13 mouse cellular contexts compared by ENCODE assay signal in genomic region chr13:95843411-95844026, GRCm38 (mm10). TPM values are rescaled to one million over a fixed set of nuclear protein-coding genes. Genes with fewer than 3 reads are reported as not detected.
A peak's percentile ranks its signal among the peaks of the same experiment; 100 is the strongest.
DNase-seq lines count a peak whose midpoint lies in the region; ATAC-seq and TF ChIP-seq lines count a peak whose summit lies in the region.
"Had no signal": no experiment of that assay in that cellular context is flagged by ENCODE, and none has a peak within 500 bp of the region (broad histone marks: within the 10 kb centered on the region; RNA-seq: fewer than 3 reads in every experiment).

No protein-coding gene starts in this region.

- 87% methylated on average over 9 of the region's 10 CpGs for WGBS in forebrain, embryonic 14.5 days
- WGBS in forebrain, embryonic 12.5 days: 95% methylated on average over 10 of the region's 10 CpGs
- WGBS in liver, adult 2 months: 54% methylated on average over 10 of the region's 10 CpGs
- WGBS in liver, embryonic 11.5 days: 85% methylated on average over 10 of the region's 10 CpGs
- 31% methylated on average over 10 of the region's 10 CpGs for WGBS in small intestine, adult 2 months

- no peak for ATAC-seq in forebrain, embryonic 14.5 days
- ATAC-seq in forebrain, embryonic 12.5 days (ENCODE audit: low FRiP score): no peak
- ATAC-seq in liver, embryonic 11.5 days (replicated peaks; ENCODE audit: low FRiP score): no peak
- ATAC-seq in erythroblast, adult 5-6 weeks (replicated peaks; ENCODE audit: low FRiP score, poor library complexity, severe bottlenecking): no peak

- TF ChIP-seq CTCF in liver, adult 2 months (IDR thresholded peaks at IDR 0.05; ENCODE audit: low read depth, low read length): no peak
- TF ChIP-seq CTCF in small intestine, adult 2 months (IDR thresholded peaks at IDR 0.05; ENCODE audit: extremely low read depth, insufficient read length, insufficient replicate concordance, low read depth, low read length): no peak

- H3K4me1 ChIP-seq in forebrain, embryonic 14.5 days (ENCODE audit: control insufficient read depth, insufficient read depth, low read length): no peaks in the 10 kb centered on the region
- H3K4me1 ChIP-seq in forebrain, embryonic 12.5 days: no peaks in the 10 kb centered on the region
- peaks cover 27% of the 10 kb centered on the region for H3K4me1 ChIP-seq in liver, adult 2 months (ENCODE audit: control insufficient read depth, insufficient read depth, low read length)
- no peaks in the 10 kb centered on the region; the same call in 1 of the 2 replicates for H3K4me1 ChIP-seq in liver, embryonic 11.5 days (replicated peaks; ENCODE audit: control insufficient read depth, insufficient read depth, low read length)
- peaks cover 24% of the 10 kb centered on the region; the same call in 1 of the 2 replicates for H3K4me1 ChIP-seq in small intestine, adult 2 months (ENCODE audit: control insufficient read depth, insufficient read depth, insufficient read length, low read length)
- H3K4me1 ChIP-seq: hindbrain, embryonic 15.5 days had no signal

- no peak for TF ChIP-seq POLR2A in liver, adult 2 months (IDR thresholded peaks at IDR 0.05; ENCODE audit: extremely low read depth, insufficient read depth, low read length)
- TF ChIP-seq POLR2A in small intestine, adult 2 months (IDR thresholded peaks at IDR 0.05; ENCODE audit: low read depth, low read length): no peak

- no peaks in the 10 kb centered on the region for H3K9me3 ChIP-seq in forebrain, embryonic 14.5 days (replicated peaks; ENCODE audit: control insufficient read depth, low read length)
- H3K9me3 ChIP-seq in forebrain, embryonic 12.5 days: no peaks in the 10 kb centered on the region
- no peaks in the 10 kb centered on the region for H3K9me3 ChIP-seq in liver, embryonic 11.5 days (ENCODE audit: control insufficient read depth, low read length)
- H3K9me3 ChIP-seq: G1E; heart, embryonic 13.5 days; hindbrain, embryonic 15.5 days had no signal

- no peak overlapping the region for H3K4me3 ChIP-seq in forebrain, embryonic 14.5 days (ENCODE audit: low read depth, low read length)
- H3K4me3 ChIP-seq in forebrain, embryonic 12.5 days (replicated peaks): no peak overlapping the region
- H3K4me3 ChIP-seq in liver, adult 2 months (ENCODE audit: insufficient read depth, low read depth, low read length): no peak overlapping the region
- no peak overlapping the region for H3K4me3 ChIP-seq in liver, embryonic 11.5 days (ENCODE audit: low read depth, low read length)
- H3K4me3 ChIP-seq in small intestine, adult 2 months (ENCODE audit: low read depth, low read length): no peak overlapping the region
- H3K4me3 ChIP-seq: heart, embryonic 13.5 days; hindbrain, embryonic 15.5 days had no signal

- H3K36me3 ChIP-seq in forebrain, embryonic 14.5 days (ENCODE audit: control insufficient read depth, insufficient read depth, low read length): no peaks in the 10 kb centered on the region
- H3K36me3 ChIP-seq in forebrain, embryonic 12.5 days (replicated peaks): no peaks in the 10 kb centered on the region
- no peaks in the 10 kb centered on the region for H3K36me3 ChIP-seq in liver, adult 2 months (ENCODE audit: control insufficient read depth, insufficient read depth, low read length)
- no peaks in the 10 kb centered on the region for H3K36me3 ChIP-seq in liver, embryonic 11.5 days (ENCODE audit: control insufficient read depth, insufficient read depth, low read length)
- H3K36me3 ChIP-seq in small intestine, adult 2 months (ENCODE audit: control insufficient read depth, insufficient read depth, low read length): no peaks in the 10 kb centered on the region
- H3K36me3 ChIP-seq: G1E; heart, embryonic 13.5 days; hindbrain, embryonic 15.5 days had no signal

- no peak overlapping the region for H3K27ac ChIP-seq in forebrain, embryonic 14.5 days (ENCODE audit: low read depth, low read length)
- H3K27ac ChIP-seq in forebrain, embryonic 12.5 days: no peak overlapping the region
- H3K27ac ChIP-seq in liver, adult 2 months (replicated peaks; ENCODE audit: insufficient read depth, low read depth, low read length): no peak overlapping the region
- no peak overlapping the region for H3K27ac ChIP-seq in liver, embryonic 11.5 days (ENCODE audit: low read depth, low read length)
- peak overlapping the region; percentile 90 for H3K27ac ChIP-seq in small intestine, adult 2 months (ENCODE audit: insufficient read depth, low read depth, low read length)
- H3K27ac ChIP-seq: heart, embryonic 13.5 days; hindbrain, embryonic 15.5 days had no signal

- peaks cover 42% of the 10 kb centered on the region; the same call in 1 of the 2 replicates for H3K79me2 ChIP-seq in liver, adult 2 months (ENCODE audit: control insufficient read depth, insufficient read depth, low read length)

- DNase-seq in forebrain, embryonic 14.5 days (ENCODE audit: low spot score): peak; percentile 14
- DNase-seq in liver, adult 2 months (ENCODE audit: extremely low read depth, low read depth, low spot score): peak; percentile 85
- no peak for DNase-seq in liver, embryonic 11.5 days (ENCODE audit: low spot score)
- peak; percentile 75 for DNase-seq in brain, adult 2 months (ENCODE audit: low read depth, low spot score)
- DNase-seq in cerebellum, adult 9-11 months: no peak
- DNase-seq: cerebellum, postnatal 10 days; thymus, postnatal 25 days had no signal

- no peak overlapping the region for H3K4me2 ChIP-seq in forebrain, embryonic 14.5 days (ENCODE audit: low read length)
- no peak overlapping the region for H3K4me2 ChIP-seq in forebrain, embryonic 12.5 days
- no peak overlapping the region for H3K4me2 ChIP-seq in liver, embryonic 11.5 days
- H3K4me2 ChIP-seq: heart, embryonic 13.5 days; hindbrain, embryonic 15.5 days had no signal

- H3K27me3 ChIP-seq in forebrain, embryonic 14.5 days (replicated peaks; ENCODE audit: control insufficient read depth, insufficient read depth, low read length): no peaks in the 10 kb centered on the region
- H3K27me3 ChIP-seq in forebrain, embryonic 12.5 days: no peaks in the 10 kb centered on the region
- H3K27me3 ChIP-seq in liver, adult 2 months (ENCODE audit: control insufficient read depth, insufficient read depth, low read length): no peaks in the 10 kb centered on the region
- H3K27me3 ChIP-seq in liver, embryonic 11.5 days (replicated peaks; ENCODE audit: control insufficient read depth, insufficient read depth, low read length): no peaks in the 10 kb centered on the region
- no peaks in the 10 kb centered on the region for H3K27me3 ChIP-seq in small intestine, adult 2 months (ENCODE audit: control insufficient read depth, insufficient read depth, low read length)
- H3K27me3 ChIP-seq: heart, embryonic 13.5 days; hindbrain, embryonic 15.5 days had no signal

- H3K9ac ChIP-seq in forebrain, embryonic 14.5 days (ENCODE audit: low read length): no peak overlapping the region
- no peak overlapping the region for H3K9ac ChIP-seq in forebrain, embryonic 12.5 days
- H3K9ac ChIP-seq in liver, adult 2 months (ENCODE audit: low read depth, low read length): no peak overlapping the region
- no peak overlapping the region for H3K9ac ChIP-seq in liver, embryonic 11.5 days (ENCODE audit: low read depth, low read length)
- H3K9ac ChIP-seq: heart, embryonic 13.5 days; hindbrain, embryonic 15.5 days had no signal

RNA-seq across cellular contexts. Expression of gene Iqgap2, which starts 48.2 kb away (rescaled TPM):
- 4.2 and 4.4 TPM in 2 replicates for polyA plus RNA-seq in forebrain, embryonic 14.5 days (2014; fragmentation: Nextera tagmentation; extraction: Ambion mirVana)
- polyA plus RNA-seq in forebrain, embryonic 12.5 days (2016; fragmentation: Nextera tagmentation; extraction: Ambion mirVana): 16.7 and 17.2 TPM in 2 replicates
- total RNA-seq in liver, adult 2 months (2014; rRNA removed): 156 and 189 TPM in 2 replicates
- polyA plus RNA-seq in liver, adult 2 months (2012; rRNA removed): 21.4 and 31.5 TPM in 2 replicates
- polyA plus RNA-seq in liver, embryonic 11.5 days (2014; fragmentation: Nextera tagmentation; extraction: Ambion mirVana): 17.1 and 17.7 TPM in 2 replicates
- polyA plus RNA-seq in small intestine, adult 2 months (2012; rRNA removed): 16.3 and 44.1 TPM in 2 replicates
- total RNA-seq in erythroblast, adult 5-6 weeks (2015; ENCODE audit: low replicate concordance): 16.9 and 22.2 TPM in 2 replicates
- 36.8 and 41.5 TPM in 2 replicates for total RNA-seq in erythroblast, adult 5-6 weeks (2017; ENCODE audit: low replicate concordance)

Comparison
In these comparisons a context has a peak if more than half of its experiments do, and no peak if none do; other contexts are left out.
1. DNase-seq: peak in forebrain, embryonic 14.5 days (single experiment), liver, adult 2 months (single experiment) and brain, adult 2 months (single experiment); none in liver, embryonic 11.5 days (single experiment) and cerebellum, adult 9-11 months (single experiment).